Mouse (Mus musculus): Measurements from ENCODE around the gene Ntn3. TPM values are rescaled to one million over a fixed set of nuclear protein-coding genes. Genes with fewer than 3 reads are reported as not detected.
A peak's percentile ranks its signal among the peaks of the same experiment; 100 is the strongest.

Ntn3 gene
- polyA plus RNA-seq, 1 experiment from 2014 or later, result 11.0 TPM

GRCm38 (mm10) chr17:24226721-24227120, 17.4 kb upstream of the Ntn3 start:
- Histone ChIP-seq H3K27me3 (no peaks in the 10 kb centered on the region), H3K27ac (replicated peaks) (no peak overlapping the region), H3K4me3 (replicated peaks) (no peak overlapping the region), H3K4me1 (no peaks in the 10 kb centered on the region), H3K9ac (no peak overlapping the region), H3K9me3 (replicated peaks) (no peaks in the 10 kb centered on the region), H3K36me3 (peaks cover 80% of the 10 kb centered on the region), H3K4me2 (replicated peaks) (no peak overlapping the region)
- 94% methylated on average over 8 of the region's 8 CpGs for WGBS
- no peak for ATAC-seq (ENCODE audit: insufficient number of reproducible peaks, low FRiP score, low TSS enrichment, low read depth)

- Histone ChIP-seq H3K4me3 (replicated peaks) (no peak overlapping the region), H3K4me2 (replicated peaks) (no peak overlapping the region), H3K27me3 (no peaks in the 10 kb centered on the region), H3K27ac (replicated peaks) (no peak overlapping the region), H3K9ac (no peak overlapping the region), H3K36me3 (peaks cover 73% of the 10 kb centered on the region), H3K9me3 (replicated peaks) (no peaks in the 10 kb centered on the region), H3K4me1 (no peaks in the 10 kb centered on the region)
- 94% methylated on average over 5 of the region's 5 CpGs for WGBS
- no peak for ATAC-seq (ENCODE audit: insufficient number of reproducible peaks, low FRiP score, low TSS enrichment, low read depth)
Measured at GRCm38 (mm10) chr17:24225851-24226250, 16.5 kb upstream of the Ntn3 start.

DNA sequence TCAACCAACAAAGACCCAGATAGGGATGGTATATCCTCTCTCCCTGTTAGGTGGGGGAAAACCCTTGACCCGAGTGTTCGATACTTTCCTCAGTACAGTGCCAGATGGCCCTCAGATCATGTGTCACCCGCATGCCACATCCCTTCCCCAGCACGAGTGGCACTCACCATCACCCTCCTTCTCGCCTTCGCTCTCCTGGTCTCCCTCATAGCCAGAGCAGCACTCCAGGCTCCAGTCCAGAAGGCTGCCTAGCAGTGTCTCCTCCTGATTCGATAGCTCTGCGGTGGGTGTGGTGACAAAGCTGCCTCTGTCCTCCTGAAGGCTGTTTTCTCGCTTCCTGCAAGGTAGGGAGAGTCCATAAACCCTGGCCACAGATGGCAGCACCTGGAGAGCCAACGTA, 15.4 kb upstream of the Ntn3 start:
- Histone ChIP-seq H3K9me3 (replicated peaks) (no peaks in the 10 kb centered on the region), H3K9ac (no peak overlapping the region), H3K4me1 (peaks cover 5% of the 10 kb centered on the region), H3K27me3 (no peaks in the 10 kb centered on the region), H3K36me3 (peaks cover 63% of the 10 kb centered on the region), H3K4me2 (replicated peaks) (no peak overlapping the region), H3K27ac (replicated peaks) (no peak overlapping the region), H3K4me3 (replicated peaks) (no peak overlapping the region)
- ATAC-seq (ENCODE audit: insufficient number of reproducible peaks, low FRiP score, low TSS enrichment, low read depth), result no peak
- WGBS, result 77% methylated on average over 10 of the region's 10 CpGs

- Histone ChIP-seq H3K4me3 (replicated peaks) (no peak overlapping the region), H3K36me3 (peaks cover 55% of the 10 kb centered on the region), H3K4me2 (replicated peaks) (no peak overlapping the region), H3K9me3 (replicated peaks) (no peaks in the 10 kb centered on the region), H3K4me1 (peaks cover 14% of the 10 kb centered on the region), H3K27me3 (no peaks in the 10 kb centered on the region), H3K27ac (replicated peaks) (no peak overlapping the region), H3K9ac (no peak overlapping the region)
- no peak for ATAC-seq (ENCODE audit: insufficient number of reproducible peaks, low FRiP score, low TSS enrichment, low read depth)
- WGBS, result 85% methylated on average over 5 of the region's 5 CpGs
Measured at GRCm38 (mm10) chr17:24223513-24223912, 14.2 kb upstream of the Ntn3 start.

GRCm38 (mm10) chr17:24222653-24223052, 13.3 kb upstream of the Ntn3 start:
- H3K27me3 ChIP-seq, result no peaks in the 10 kb centered on the region
- H3K36me3 ChIP-seq, result peaks cover 52% of the 10 kb centered on the region
- H3K4me3 ChIP-seq (replicated peaks), result no peak overlapping the region
- peaks cover 14% of the 10 kb centered on the region for H3K4me1 ChIP-seq
- H3K4me2 ChIP-seq (replicated peaks), result no peak overlapping the region
- WGBS, result 78% methylated on average over 6 of the region's 6 CpGs
- no peak overlapping the region for H3K9ac ChIP-seq
- no peak overlapping the region for H3K27ac ChIP-seq (replicated peaks)
- no peak for ATAC-seq (ENCODE audit: insufficient number of reproducible peaks, low FRiP score, low TSS enrichment, low read depth)
- no peaks in the 10 kb centered on the region for H3K9me3 ChIP-seq (replicated peaks)

- peaks cover 14% of the 10 kb centered on the region for H3K4me1 ChIP-seq
- H3K9me3 ChIP-seq (replicated peaks), result no peaks in the 10 kb centered on the region
- no peaks in the 10 kb centered on the region for H3K27me3 ChIP-seq
- H3K36me3 ChIP-seq, result peaks cover 51% of the 10 kb centered on the region
- peak within 1 kb of the TSS; percentile 55 for H3K27ac ChIP-seq (replicated peaks)
- peak within 1 kb of the TSS; percentile 74 for H3K4me2 ChIP-seq (replicated peaks)
- 5% methylated on average over 41 of the region's 41 CpGs for WGBS
- peak; percentile 92 for ATAC-seq (ENCODE audit: insufficient number of reproducible peaks, low FRiP score, low TSS enrichment, low read depth)
- peak within 1 kb of the TSS; percentile 74 for H3K4me3 ChIP-seq (replicated peaks)
- peak within 1 kb of the TSS; percentile 69 for H3K9ac ChIP-seq
Measured at GRCm38 (mm10) chr17:24220435-24221411, 11.4 kb upstream of the Ntn3 start, which contains the start of gene Tedc2. TSS of gene Tedc2 (minus strand) at chr17:24220851.

GRCm38 (mm10) chr17:24216836-24217235, 7.5 kb upstream of the Ntn3 start:
- no peak overlapping the region for H3K9ac ChIP-seq
- H3K4me2 ChIP-seq (replicated peaks), result no peak overlapping the region
- peaks cover 27% of the 10 kb centered on the region for H3K36me3 ChIP-seq
- no peaks in the 10 kb centered on the region for H3K9me3 ChIP-seq (replicated peaks)
- no peak overlapping the region for H3K4me3 ChIP-seq (replicated peaks)
- ATAC-seq (ENCODE audit: insufficient number of reproducible peaks, low FRiP score, low TSS enrichment, low read depth), result no peak
- no peaks in the 10 kb centered on the region for H3K27me3 ChIP-seq
- WGBS, result 62% methylated on average over 4 of the region's 4 CpGs
- peaks cover 26% of the 10 kb centered on the region for H3K4me1 ChIP-seq
- no peak overlapping the region for H3K27ac ChIP-seq (replicated peaks)

DNA sequence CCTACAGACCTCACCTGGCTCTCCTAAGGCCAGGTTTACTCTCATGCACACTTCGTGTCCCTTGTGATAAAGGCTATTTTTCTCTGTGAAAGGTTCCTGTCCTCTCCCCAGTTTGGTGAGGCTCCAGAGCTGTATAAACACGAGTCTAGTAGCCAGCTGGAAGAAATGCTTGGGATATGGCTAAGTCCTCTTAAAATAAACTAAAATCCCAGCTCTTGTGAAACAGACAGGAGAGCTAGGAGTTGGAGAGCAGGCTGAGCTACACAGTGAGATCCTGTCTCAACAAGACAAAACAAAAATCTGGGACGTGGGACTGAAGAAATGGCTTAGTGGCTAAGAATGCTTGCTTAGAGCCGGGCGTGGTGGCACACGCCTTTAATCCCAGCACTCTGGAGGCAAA, 3.9 kb upstream of the Ntn3 start:
- Histone ChIP-seq H3K4me2 (replicated peaks) (no peak overlapping the region), H3K36me3 (peaks cover 26% of the 10 kb centered on the region), H3K9me3 (replicated peaks) (no peaks in the 10 kb centered on the region), H3K27ac (replicated peaks) (no peak overlapping the region), H3K4me1 (peaks cover 49% of the 10 kb centered on the region), H3K27me3 (no peaks in the 10 kb centered on the region), H3K9ac (no peak overlapping the region), H3K4me3 (replicated peaks) (no peak overlapping the region)
- 56% methylated on average over 6 of the region's 6 CpGs for WGBS
- ATAC-seq (ENCODE audit: insufficient number of reproducible peaks, low FRiP score, low TSS enrichment, low read depth), result no peak

DNA sequence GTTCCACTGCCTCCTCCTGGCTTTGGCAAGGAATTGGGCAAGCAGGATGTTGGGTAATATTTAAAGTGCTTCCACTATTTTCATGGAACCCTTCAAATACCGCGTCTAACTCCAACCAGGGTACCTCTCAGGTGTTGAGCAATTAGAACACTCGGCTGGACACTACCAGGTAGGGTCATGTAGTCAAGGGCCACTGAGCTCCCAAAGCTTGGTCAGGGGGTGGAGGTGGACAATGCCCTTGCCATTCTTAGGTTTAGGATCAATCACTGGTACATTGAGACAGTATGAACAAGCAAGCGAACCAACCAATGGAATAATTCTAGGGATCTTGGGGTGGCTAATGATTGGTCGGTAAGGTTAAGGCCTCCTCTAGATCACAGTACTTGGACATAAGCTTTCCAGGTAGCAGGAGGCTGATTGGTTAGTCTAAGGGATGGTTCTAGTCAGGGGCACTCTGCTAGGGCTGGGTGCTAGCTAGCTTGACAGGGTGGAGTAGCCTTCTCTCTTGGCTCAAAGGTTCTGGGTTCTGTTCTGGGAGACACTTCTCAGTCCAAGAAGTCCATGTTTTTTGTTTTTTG, 3.2 kb upstream of the Ntn3 start:
- peak overlapping the region; percentile 93; the same call in 1 of the 2 replicates for H3K27ac ChIP-seq (replicated peaks)
- no peaks in the 10 kb centered on the region for H3K27me3 ChIP-seq
- H3K36me3 ChIP-seq, result peaks cover 22% of the 10 kb centered on the region
- H3K9ac ChIP-seq, result no peak overlapping the region
- no peak for ATAC-seq (ENCODE audit: insufficient number of reproducible peaks, low FRiP score, low TSS enrichment, low read depth)
- H3K9me3 ChIP-seq (replicated peaks), result no peaks in the 10 kb centered on the region
- H3K4me2 ChIP-seq (replicated peaks), result peak overlapping the region; percentile 97
- peaks cover 55% of the 10 kb centered on the region for H3K4me1 ChIP-seq
- H3K4me3 ChIP-seq (replicated peaks), result peak overlapping the region; percentile 50
- WGBS, result 30% methylated on average over 5 of the region's 5 CpGs

GRCm38 (mm10) chr17:24211631-24212440, 2.5 kb upstream of the Ntn3 start:
- H3K27ac ChIP-seq (replicated peaks), result peak overlapping the region; percentile 93
- 1% methylated on average over 37 of the region's 37 CpGs for WGBS
- H3K4me1 ChIP-seq, result peaks cover 62% of the 10 kb centered on the region
- peak overlapping the region; percentile 97 for H3K4me2 ChIP-seq (replicated peaks)
- H3K36me3 ChIP-seq, result peaks cover 15% of the 10 kb centered on the region
- H3K9me3 ChIP-seq (replicated peaks), result no peaks in the 10 kb centered on the region
- peak overlapping the region; percentile 54 for H3K9ac ChIP-seq
- peak overlapping the region; percentile 50 for H3K4me3 ChIP-seq (replicated peaks)
- H3K27me3 ChIP-seq, result no peaks in the 10 kb centered on the region
- ATAC-seq (ENCODE audit: insufficient number of reproducible peaks, low FRiP score, low TSS enrichment, low read depth), result no peak

DNA sequence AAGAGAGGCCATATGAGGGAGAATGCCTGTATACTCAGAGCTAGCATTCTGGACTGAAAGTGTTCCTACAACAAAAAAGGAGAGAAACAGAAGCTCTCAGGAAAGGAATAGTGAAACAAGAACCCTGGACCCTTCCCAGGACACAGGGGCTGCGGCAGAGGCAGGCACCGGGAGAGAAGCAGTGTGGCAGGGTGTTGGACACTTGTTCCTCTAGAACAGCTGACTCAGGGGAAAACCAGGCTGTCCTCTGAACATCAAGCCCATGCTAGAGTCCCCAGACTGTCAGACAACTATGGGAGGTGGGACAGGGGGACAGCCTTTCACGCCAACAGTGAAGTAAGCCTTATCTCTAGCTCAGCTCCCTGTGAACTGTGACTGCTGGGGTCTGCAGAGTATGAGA, 1.3 kb upstream of the Ntn3 start:
- Histone ChIP-seq H3K4me1 (peaks cover 75% of the 10 kb centered on the region), H3K27ac (replicated peaks) (peak overlapping the region; percentile 93), H3K9ac (no peak overlapping the region), H3K4me2 (replicated peaks) (no peak overlapping the region; the same call in 1 of the 2 replicates), H3K4me3 (replicated peaks) (no peak overlapping the region), H3K27me3 (no peaks in the 10 kb centered on the region), H3K36me3 (peaks cover 5% of the 10 kb centered on the region), H3K9me3 (replicated peaks) (no peaks in the 10 kb centered on the region)
- WGBS, result 55% methylated on average over 3 of the region's 3 CpGs
- no peak for ATAC-seq (ENCODE audit: insufficient number of reproducible peaks, low FRiP score, low TSS enrichment, low read depth)
